Mouse (Mus musculus): ENCODE results near the gene Cul9.

DNA sequence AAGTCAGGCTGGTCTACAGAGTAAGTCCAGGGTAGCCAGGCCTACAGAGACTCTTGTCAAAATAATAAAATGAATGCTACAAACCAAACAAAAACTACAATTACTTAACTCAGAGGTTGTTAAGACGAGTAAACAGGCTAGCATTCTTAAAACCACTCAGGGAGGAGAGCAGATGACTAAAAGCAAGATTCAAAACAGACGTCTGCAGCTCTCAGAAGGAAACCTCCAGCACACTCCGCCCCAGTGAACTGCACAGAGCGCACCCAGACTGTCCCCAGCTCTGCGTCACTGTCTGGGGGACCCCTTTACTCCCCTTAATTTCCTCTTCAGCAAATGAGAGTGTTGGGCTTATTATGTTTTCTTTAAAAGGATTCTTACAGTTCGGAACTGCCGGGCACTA lies 6.0 kb upstream of the Cul9 start:
- TF ChIP-seq CTCF (IDR thresholded peaks at IDR 0.05; ENCODE audit: insufficient read depth, low read depth, low read length) (no peak), POLR2A (IDR thresholded peaks at IDR 0.05; ENCODE audit: insufficient read depth, low read depth, low read length) (no peak)
